Mouse (Mus musculus) myocyte (in vitro differentiated cells): ENCODE data around the gene Lipt2.

ENCODE experiments used
- MAX ChIP-seq: IDR thresholded peaks from one replicate; pipeline ENCODE4 v1.6.1; 2011; ENCODE audit warnings: low read depth, mild to moderate bottlenecking, control low read depth
- POLR2A ChIP-seq: IDR thresholded peaks from one replicate; pipeline ENCODE4 v1.6.1; 2011; ENCODE audit warnings: low read depth, mild to moderate bottlenecking, control low read depth, moderate library complexity; ENCODE audit not compliant: insufficient read length
- TCF12 ChIP-seq: IDR thresholded peaks from one replicate; pipeline ENCODE4 v1.6.1; 2011; ENCODE audit warnings: mild to moderate bottlenecking, control low read depth; ENCODE audit not compliant: poor library complexity, insufficient read depth, severe bottlenecking
- USF1 ChIP-seq: IDR thresholded peaks from one replicate; pipeline ENCODE4 v1.6.1; 2011; ENCODE audit warnings: low read depth, mild to moderate bottlenecking, control low read depth, moderate library complexity

DNA sequence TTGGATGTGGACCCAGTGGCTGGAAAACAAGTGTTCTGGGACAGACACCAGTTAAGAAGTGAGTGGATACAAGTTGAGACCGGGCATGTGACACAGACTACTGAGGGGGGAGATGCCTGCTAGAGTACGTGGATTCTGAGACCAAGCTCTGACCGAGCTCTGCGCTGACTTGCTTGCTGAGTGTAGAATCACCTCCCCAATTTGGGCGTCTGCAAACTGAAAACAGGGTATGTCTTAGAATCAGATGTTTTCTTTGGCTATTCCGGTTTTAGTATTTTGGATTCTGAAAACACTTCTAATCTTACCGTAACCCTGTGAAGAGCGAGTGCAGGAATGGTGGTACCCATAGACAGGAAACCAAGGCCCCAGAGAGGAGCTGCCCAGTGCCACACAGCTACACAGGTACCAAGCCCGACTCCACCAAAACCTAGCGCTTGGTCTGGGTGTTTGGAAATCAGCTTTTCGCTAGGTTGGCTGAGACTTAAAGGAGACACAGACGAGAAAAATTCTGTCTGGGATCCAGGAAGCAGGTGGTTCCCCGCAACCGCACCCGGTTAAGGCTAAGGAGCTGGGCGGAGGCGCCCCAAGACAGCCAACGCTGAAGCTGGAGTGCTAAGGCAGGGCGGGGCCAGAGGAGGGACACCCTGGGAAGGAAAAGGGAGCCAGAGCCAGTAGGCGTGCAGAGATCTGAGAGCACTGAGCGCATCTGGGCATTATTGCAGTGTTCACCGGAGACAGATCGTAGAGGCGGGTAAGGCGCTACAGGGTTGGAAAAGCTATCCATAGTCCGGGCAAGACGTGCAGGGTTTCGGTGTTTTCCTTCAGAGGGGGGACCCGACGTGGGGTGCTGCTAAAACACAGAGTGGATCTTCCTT, 19.2 kb downstream of the Lipt2 start:
- TF ChIP-seq MAX, result no peak
- TF ChIP-seq POLR2A, result no peak
- no peak for TF ChIP-seq USF1
- no peak for TF ChIP-seq TCF12
